Mouse (Mus musculus): ENCODE measurements at regions not wholly inside any gene's neighbourhood (a gene's known extent, or its start where the extent isn't known, plus 50 kb on each side); places are given as distances from the start of the nearest gene placed in this dataset.
"Not testable (repeated sequence)": the region's sequence is repeated elsewhere in the genome, so short reads cannot be mapped to it uniquely, and the experiment has no call there.

GRCm38 (mm10) chr19:35890191-35890590 is 167.1 kb downstream of the Htr7 start:
- DNase-seq (ENCODE audit: low spot score in 2 of 2): peak in 1 of 2 experiments; percentile 7

GRCm38 (mm10) chr19:35886270-35886669 is 171.0 kb downstream of the Htr7 start:
- DNase-seq (ENCODE audit: low spot score in 2 of 2): peak in 1 of 2 experiments; percentile 3

- DNase-seq (ENCODE audit: low spot score in 2 of 2): no peak
These were observed 175.4 kb downstream of the Htr7 start for GRCm38 (mm10) chr19:35881810-35882485.

- DNase-seq (ENCODE audit: low spot score in 2 of 2): no peak
These were observed 181.8 kb downstream of the Htr7 start for GRCm38 (mm10) chr19:35875464-35875863.

- no peak for DNase-seq (ENCODE audit: low spot score in 2 of 2)
These were observed 186.6 kb downstream of the Htr7 start for GRCm38 (mm10) chr19:35870720-35871119.

- DNase-seq (ENCODE audit: low spot score in 2 of 2): no peak
These were observed 188.8 kb downstream of the Htr7 start for GRCm38 (mm10) chr19:35868543-35868942.

- DNase-seq (ENCODE audit: low spot score in 2 of 2): no peak
These were observed 194.3 kb downstream of the Htr7 start for GRCm38 (mm10) chr19:35863049-35863448.

- no peak for DNase-seq (ENCODE audit: low spot score in 2 of 2)
These were observed 195.9 kb downstream of the Htr7 start for GRCm38 (mm10) chr19:35861421-35861820.

- no peak for DNase-seq (ENCODE audit: low spot score in 2 of 2)
These were observed 224.3 kb downstream of the Htr7 start for GRCm38 (mm10) chr19:35832992-35833391.

- no peak for DNase-seq (ENCODE audit: low spot score in 2 of 2)
These were observed 231.2 kb downstream of the Htr7 start for GRCm38 (mm10) chr19:35826074-35826473.

- DNase-seq (ENCODE audit: low spot score in 2 of 2): no peak
These were observed 237.7 kb downstream of the Htr7 start for GRCm38 (mm10) chr19:35819626-35820025.

GRCm38 (mm10) chr19:35794661-35795060 is 262.6 kb downstream of the Htr7 start:
- DNase-seq (ENCODE audit: low spot score in 2 of 2): no peak

- no peak for DNase-seq (ENCODE audit: low spot score in 2 of 2)
These were observed 269.9 kb downstream of the Htr7 start for GRCm38 (mm10) chr19:35787246-35788021.

GRCm38 (mm10) chr19:35761750-35762149 is 295.6 kb downstream of the Htr7 start:
- DNase-seq (ENCODE audit: low spot score in 2 of 2): not testable (repeated sequence)

- no peak for DNase-seq (ENCODE audit: low spot score in 2 of 2)
These were observed 297.6 kb downstream of the Htr7 start for GRCm38 (mm10) chr19:35759701-35760100.

- DNase-seq (ENCODE audit: low spot score in 2 of 2): no peak
These were observed 301.8 kb downstream of the Htr7 start for GRCm38 (mm10) chr19:35755494-35755893.

GRCm38 (mm10) chr19:35735754-35736153 is 321.6 kb downstream of the Htr7 start:
- no peak for DNase-seq (ENCODE audit: low spot score in 2 of 2)

- DNase-seq (ENCODE audit: low spot score in 2 of 2): no peak
These were observed 328.8 kb downstream of the Htr7 start for GRCm38 (mm10) chr19:35728436-35729060.

All from left cerebral cortex, adult 18-20 months (tissue).